Mouse (Mus musculus) testis, postnatal 14 days (tissue): ENCODE measurements around the gene Cic.
A peak's percentile ranks its signal among the peaks of the same experiment; 100 is the strongest.

Source experiments
- DNase-seq: peaks from one replicate; pipeline ENCODE4 v3.0.0; 2021; ENCODE audit warnings: low spot score

The Cic gene

GRCm38 (mm10) chr7:25282731-25283211 is 15.3 kb downstream of the Cic start:
- peak; percentile 77 for DNase-seq

GRCm38 (mm10) chr7:25283637-25284036 is 16.1 kb downstream of the Cic start:
- DNase-seq = no peak

- DNase-seq = no peak
Measured at GRCm38 (mm10) chr7:25284171-25284570, 16.7 kb downstream of the Cic start.

- DNase-seq = no peak
Measured at GRCm38 (mm10) chr7:25284766-25285165, 17.3 kb downstream of the Cic start.

DNA sequence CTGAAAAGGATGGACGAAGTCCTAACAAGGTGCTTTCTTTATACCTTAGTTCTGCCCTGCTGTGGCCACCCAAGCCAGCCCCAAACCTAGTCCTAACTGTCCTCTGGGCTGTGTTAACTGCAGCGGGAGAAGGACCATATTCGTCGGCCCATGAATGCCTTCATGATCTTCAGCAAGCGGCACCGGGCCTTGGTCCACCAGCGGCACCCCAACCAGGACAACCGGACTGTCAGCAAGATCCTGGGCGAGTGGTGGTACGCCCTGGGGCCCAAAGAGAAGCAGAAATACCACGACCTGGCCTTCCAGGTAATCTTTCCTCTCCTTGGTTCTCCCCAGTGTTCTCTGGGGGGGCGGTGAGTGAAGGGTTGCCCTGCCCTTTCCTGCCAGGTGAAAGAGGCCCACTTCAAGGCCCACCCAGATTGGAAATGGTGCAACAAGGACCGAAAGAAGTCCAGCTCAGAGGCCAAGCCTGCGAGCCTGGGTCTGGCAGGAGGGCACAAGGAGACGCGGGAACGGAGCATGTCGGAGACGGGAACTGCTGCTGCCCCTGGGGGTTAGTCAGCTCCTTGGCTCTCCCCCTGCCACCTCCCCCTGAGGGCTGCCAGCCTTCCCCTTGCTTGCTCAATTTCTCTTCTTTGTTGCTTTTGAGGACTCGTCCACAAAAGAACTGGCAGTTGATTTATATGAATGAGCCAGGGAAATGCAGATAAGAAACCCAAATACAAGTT is 18.2 kb downstream of the Cic start:
- DNase-seq = no peak

GRCm38 (mm10) chr7:25286989-25287388 is 19.5 kb downstream of the Cic start:
- no peak for DNase-seq

DNA sequence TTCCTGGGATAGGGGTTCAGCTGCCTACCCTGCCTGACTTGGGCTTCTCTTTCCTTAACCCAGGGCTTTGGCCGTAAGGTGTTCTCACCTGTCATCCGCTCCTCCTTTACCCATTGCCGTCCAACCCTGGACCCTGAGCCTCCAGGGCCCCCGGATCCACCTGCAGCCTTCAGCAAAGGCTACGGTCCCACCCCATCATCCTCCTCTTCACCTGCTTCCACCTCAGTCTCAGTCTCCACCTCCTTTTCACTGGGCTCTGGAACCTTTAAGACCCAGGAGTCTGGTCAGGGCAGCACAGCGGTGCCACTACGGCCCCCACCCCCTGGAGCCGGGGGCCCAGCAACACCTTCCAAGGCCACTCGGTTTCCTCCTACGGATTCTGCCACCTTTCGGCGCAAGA is 20.5 kb downstream of the Cic start:
- DNase-seq = no peak

DNA sequence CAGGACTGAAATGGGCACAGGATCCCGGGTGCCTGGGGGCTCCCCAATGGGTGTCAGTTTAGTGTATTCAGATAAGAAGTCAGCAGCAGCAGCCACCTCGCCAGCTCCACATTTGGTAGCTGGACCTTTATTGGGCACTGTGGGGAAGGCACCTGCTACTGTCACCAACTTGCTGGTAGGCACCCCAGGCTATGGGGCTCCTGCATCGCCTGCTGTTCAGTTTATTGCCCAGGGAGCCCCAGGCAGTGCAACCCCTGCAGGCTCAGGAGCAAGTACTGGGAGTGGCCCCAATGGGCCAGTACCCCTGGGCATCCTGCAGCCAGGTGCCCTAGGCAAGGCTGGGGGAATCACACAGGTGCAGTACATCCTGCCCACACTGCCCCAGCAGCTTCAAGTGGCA is 21.2 kb downstream of the Cic start:
- no peak for DNase-seq

- no peak for DNase-seq
Measured at GRCm38 (mm10) chr7:25289925-25290324, 22.4 kb downstream of the Cic start.

DNA sequence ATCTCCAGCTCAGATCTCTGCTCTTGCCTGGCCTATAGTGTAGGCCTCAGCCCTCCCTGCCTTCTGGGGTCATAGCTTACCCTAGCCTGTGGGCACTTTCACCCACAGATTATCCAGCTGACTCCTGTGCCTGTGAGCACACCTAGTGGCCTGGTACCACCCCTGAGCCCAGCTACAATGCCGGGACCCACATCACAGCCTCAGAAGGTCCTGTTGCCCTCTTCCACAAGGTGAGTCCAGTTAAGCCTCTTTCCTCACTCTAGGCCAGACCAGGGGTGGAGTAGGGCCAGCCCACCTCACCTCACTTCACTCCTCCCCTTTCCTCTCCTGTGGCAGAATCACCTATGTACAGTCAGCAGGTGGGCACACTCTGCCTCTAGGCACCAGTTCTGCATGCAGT is 23.0 kb downstream of the Cic start:
- DNase-seq = no peak

GRCm38 (mm10) chr7:25290911-25291310 is 23.4 kb downstream of the Cic start:
- DNase-seq = no peak

DNA sequence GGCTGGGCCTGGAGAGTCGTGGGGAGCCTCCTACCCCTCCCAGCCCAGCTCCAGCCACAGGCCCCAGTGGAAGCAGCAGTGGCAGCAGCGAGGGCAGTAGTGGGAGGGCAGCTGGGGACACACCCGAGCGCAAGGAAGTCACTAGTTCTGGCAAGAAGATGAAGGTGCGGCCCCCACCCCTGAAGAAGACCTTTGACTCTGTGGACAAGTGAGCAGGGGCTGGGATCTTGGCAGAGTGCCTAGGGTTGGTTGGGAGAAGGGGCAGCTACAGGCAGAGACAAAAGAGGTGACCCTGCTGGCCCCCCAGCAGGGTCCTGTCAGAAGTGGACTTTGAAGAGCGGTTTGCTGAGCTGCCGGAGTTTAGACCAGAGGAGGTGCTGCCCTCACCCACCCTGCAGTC is 24.6 kb downstream of the Cic start:
- no peak for DNase-seq

DNA sequence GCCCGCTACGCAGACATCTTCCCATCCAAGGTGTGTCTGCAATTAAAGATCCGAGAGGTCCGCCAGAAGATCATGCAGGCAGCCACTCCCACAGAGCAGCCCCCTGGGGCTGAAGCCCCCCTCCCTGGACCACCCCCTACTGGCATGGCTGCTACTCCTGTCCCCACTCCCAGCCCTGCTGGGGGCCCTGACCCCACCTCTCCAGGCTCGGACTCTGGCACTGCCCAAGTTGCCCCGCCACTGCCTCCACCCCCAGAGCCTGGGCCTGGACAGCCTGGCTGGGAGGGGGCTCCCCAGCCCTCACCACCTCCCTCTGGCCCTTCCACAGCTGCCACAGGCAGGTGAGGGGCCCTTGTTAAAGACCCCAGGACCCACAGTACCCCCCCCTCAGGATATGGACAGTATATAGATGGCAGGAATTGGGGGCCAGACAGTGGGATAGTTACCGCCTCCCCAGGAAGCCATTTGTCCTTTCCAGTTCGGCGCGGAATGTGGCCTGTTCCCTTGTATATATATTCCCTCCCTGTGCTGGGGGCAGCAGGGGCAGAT is 25.8 kb downstream of the Cic start:
- no peak for DNase-seq

DNA sequence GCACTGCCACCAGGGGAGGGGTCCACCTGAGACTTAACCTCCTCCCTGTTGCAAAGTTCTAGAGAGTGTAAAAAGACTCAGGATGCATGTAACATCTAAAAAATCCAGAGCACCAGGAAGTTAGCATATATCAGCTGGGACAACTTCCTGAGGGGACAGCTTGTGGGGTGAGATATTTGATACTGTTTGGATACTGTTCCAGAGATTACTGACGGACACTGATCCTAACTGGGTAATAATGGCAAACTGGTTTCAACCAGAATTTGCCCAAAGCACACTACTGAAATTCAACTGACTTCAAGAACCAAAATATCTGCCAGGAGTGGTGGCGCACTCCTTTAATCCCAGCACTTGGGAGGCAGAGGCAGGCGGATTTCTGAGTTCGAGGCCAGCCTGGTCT is 27.0 kb downstream of the Cic start:
- DNase-seq = no peak

GRCm38 (mm10) chr7:25294960-25295722 is 27.6 kb downstream of the Cic start:
- no peak for DNase-seq

DNA sequence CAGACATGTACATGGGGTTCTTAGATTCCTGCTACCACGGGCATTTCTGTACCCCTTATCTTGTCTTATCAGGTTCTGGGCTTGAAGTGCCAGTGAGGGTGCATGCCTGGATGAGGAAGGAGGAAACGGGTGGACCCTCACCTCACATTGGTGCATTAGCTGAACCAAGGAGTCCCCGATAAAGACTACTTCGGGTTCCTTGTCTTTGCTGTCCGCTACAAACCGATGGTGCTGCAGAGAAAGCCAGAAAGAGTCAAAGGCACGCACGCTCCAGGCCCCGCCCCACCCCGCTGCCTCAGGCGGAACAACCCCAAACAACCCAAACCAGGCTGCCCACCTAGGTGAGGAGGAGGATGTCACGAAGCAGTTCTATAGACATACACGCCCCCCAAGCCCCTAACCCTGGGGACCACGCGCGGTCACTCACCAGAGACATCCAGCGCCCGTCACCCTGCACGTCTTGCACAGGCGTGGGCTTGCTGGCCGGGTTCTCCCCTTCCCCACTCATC is 29.5 kb downstream of the Cic start:
- peak; percentile 66 for DNase-seq

- DNase-seq = peak; percentile 90
Measured at GRCm38 (mm10) chr7:25297454-25298325, 30.2 kb downstream of the Cic start, which contains the start of gene Pafah1b3. Gene Pafah1b3, minus strand, starts transcription at chr7:25297986.

- DNase-seq = peak; percentile 97
Measured at GRCm38 (mm10) chr7:25301063-25301462, 33.6 kb downstream of the Cic start, which contains the start of gene Prr19. Gene Prr19, plus strand, starts transcription at chr7:25301411.

GRCm38 (mm10) chr7:25303003-25303684 is 35.6 kb downstream of the Cic start:
- DNase-seq = no peak

DNA sequence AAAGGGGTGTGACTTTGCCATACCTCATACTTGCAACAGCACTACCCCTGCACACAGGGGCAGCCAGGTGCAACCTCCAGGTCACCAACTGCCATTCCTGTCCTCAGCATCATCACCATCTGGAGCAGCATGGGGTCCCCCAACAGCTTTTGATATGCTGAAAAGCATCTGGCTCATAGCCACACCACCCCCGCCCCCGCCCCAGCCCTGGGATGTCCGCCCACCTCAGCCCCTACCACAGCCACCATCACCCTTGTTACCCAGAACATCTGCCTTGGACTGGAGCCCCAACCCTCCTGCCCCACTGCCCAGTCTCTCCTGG is 36.1 kb downstream of the Cic start:
- DNase-seq = no peak

DNA sequence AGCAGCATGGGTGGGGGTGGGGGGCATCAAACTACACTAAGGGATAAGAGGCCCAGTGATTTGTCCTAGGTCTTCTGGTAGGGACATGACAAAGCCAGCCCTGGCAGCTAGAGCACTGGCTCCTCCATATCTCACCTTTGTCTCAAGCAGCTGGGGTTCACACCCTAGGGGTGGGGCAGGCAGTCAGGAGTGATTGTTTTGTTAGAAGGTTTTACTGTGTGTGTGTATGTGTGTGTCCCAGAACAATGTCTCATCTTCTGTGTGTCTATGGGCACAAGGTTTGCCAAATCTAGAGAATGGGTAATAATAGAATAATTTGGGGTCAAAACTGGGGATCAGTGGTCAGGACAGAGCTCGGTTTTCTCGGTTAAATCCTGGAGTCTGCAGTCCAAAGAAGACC is 38.0 kb downstream of the Cic start:
- no peak for DNase-seq
